Mouse (Mus musculus) gastrocnemius, adult 8-10 months (tissue): ENCODE measurements at regions not wholly inside any gene's neighbourhood (a gene's known extent, or its start where the extent isn't known, plus 50 kb on each side); places are given as distances from the start of the nearest gene placed in this dataset.

Source experiments
- DNase-seq, 2 experiments: peaks; one replicate each; pipeline ENCODE4 v3.0.0; 2022; ENCODE audit warnings: low spot score in 2 of 2

DNA sequence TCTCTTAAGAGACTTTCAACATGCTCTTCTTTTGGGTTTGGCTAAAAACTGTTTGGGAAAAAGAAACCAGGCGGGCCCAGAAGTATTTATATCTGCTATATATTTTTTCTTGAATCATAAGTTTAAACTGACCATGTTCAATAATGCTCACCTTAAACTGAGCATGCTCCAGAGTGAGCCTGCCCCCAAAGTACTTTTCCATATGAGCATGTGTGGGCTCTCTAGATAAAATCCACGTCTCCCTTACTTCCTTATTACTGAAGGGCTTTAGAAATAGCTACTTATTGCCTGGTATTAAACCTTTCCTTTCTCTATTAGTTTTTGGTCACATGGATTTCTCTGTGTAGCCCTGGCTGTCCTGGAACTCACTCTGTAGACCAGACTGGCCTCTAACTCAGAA lies 126.0 kb upstream of the Irf2bp2 start:
- no peak for DNase-seq

DNA sequence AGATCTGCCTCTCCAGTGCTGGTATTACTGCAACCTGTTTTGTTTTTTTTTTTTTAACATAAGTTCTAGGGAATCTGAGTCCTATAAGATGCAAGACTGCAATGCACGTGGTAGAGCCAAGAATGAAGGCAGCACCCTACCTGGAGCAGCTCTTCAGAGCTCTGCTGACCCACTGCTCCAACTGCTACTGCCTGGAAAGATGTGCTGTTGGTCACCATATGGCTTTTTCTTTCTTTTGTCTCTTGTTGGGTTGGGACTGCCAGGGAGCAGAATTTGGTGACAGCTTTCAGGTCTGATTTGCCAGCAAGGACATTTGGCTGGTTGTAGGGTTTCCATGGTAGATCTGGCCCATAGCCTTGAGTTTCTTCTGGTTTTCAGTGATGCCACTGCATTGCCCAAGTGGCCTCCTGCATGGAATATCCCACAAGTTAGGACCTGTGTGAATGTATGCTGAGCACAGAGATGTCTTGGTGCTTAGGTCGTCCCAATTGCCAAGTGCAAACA lies 123.9 kb upstream of the Irf2bp2 start:
- DNase-seq: no peak

DNA sequence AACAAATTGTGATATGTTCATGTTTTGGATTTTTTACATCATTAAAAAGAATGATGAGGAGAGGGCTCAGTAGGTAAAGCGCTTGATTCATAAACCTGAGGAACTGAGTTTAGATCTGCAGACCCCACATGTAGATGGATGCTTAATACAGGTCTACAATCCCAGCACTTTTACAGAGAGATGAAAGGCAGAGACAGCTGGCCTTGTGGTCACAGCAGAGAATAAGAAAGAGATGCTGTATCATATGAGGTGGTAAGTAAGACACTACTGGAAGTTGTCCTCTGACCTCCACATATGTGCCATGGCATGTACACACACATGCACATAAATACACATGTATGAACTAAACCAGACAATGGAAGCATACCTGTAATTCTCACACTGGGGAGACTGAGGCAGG lies 121.9 kb upstream of the Irf2bp2 start:
- no peak for DNase-seq

DNA sequence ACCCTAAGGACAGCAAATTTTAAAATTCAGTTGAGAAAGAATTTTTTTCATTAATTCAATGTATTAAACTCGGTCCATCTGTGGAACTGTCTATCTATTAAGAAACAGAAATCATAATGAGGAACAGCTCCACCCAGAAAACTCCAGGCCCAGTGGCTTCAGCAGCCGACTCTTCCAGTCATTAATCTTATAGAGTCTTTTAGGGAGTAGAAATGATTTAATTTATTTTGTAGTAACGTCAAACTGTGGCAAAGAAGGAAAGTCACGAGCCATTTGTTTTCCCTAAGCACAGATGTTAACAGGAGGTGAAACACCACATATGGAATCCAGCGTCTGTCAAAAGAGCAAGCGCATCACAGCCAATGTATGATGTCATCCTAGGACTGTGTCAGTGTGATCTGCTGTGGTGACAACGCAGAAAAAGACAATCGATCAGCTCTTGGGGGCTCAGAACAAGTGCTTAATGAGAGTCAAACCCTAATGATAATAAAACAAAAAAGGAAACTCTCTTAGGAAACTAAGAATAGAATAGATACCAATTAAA lies 119.9 kb upstream of the Irf2bp2 start:
- no peak for DNase-seq

DNA sequence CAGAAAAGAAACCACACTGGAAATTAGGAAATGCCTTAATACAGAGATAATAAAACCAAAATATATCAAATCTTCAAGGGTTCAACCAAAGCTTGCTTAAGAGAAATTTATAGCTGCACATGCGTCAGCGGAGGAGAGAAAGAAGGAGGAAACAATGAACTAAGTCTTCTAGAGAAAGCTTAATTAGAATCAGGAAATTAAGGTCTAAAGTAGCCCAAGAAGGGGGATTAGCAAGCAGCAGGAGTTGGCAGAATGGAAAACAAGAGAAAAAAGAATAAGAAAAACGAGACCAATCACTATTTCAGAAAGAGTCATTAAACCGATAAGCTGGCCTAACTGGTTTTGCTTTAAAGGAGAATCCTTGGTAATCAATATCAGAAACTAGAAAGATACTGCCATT lies 119.4 kb upstream of the Irf2bp2 start:
- no peak for DNase-seq

DNA sequence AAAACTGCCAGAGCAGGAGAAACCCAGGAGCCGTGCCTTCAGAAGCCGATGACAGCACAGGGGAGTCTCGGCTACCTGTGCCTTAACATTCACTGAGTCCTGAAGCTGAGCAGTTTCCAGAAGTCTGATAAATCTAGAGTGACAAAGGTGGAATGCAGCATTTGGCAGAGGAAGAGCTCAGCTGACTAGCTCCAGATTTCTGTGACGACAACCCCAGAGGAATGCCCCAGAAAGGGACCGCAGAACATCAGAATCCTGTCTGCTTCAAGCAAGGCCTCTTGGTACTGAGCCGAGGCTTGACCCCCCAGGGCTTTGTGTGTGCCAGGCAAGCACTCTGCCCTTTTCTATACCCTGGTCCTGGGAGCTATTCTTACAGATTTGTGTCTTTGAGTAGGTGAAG lies 119.0 kb upstream of the Irf2bp2 start:
- DNase-seq: no peak

DNA sequence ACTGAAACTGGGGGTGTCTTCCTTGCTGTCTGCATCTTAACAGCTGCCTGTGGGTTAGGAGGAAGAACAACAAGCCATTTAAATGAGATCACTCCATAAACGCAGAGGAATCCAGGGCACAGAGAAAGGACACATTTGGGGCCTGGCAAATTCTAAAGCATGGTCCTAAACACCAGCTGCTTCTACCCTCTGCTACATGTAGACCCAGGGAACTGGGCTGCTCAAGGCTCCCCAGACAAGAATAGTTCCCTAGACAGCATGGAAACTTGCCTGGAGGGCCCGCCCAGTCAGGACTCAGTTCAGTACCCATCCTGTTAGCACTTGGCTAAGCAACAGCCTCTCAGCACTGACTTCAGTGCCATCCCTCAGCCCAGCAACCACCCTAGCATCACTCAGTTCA lies 115.2 kb upstream of the Irf2bp2 start:
- DNase-seq: no peak

DNA sequence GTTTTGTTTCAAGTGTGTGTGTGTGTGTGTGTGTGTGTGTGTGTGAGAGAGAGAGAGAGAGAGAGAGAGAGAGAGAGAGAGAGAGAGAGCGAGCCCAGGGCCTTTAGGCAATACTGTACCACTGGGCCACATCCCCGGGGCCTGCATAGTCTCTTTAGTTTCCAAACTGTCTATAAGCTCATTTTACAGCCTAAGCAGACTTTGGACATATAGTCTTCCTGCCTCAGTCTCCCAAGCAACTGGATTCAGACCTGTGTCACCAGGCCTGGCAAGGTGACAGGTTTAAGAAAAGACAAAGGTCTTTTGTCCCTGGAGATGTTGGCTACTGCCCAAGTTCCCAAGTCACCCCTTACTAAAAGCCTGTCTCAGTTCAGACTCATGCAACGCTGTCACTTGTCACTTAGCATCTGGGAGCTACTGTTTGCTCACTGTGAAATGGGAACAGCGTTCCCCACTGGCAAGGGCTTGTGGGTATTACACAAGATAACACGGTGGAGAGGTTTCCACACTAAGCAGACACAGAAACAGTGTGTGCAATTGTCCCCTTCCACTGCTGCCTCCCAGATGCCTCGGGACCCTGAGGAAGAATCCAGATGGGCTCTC lies 113.6 kb upstream of the Irf2bp2 start:
- DNase-seq: no peak

DNA sequence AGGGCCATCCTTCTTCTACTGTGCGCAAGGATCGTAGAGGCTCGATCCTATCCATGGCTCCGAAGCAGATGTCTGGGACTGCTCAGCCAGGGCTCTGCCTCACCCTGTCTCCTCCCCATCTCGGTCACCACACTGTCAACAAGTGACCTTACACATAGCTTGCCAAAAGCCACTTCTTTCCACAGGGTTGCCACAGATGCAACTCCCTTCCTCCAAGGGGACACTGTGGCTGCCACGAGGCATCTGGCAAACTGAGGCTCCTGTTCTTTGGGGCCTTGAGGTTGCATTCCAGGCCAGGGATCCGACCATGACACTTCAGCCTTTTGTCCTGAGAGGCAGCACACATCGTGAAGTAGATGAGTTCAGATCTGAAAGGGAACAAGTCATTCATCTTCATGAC lies 112.5 kb upstream of the Irf2bp2 start:
- DNase-seq: no peak

DNA sequence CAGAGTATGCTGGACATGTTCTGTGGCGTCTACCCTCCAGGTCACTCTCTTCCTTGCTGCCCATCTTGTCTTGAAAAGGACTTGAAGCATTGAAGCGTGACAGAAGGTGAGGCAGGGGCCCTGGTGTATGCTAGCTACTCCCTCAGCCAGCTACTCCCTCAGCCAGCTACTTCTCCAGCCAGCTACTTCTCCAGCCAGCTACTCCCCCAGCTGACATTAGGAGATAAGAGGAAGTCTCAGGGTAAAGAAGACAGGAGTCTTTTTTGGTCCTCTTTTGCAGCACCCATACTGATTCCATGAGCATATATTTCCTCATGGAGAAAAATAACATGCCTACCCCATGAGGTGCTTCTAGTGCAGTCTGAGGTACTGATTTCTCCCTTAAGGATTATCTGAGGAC lies 111.6 kb upstream of the Irf2bp2 start:
- no peak for DNase-seq

DNA sequence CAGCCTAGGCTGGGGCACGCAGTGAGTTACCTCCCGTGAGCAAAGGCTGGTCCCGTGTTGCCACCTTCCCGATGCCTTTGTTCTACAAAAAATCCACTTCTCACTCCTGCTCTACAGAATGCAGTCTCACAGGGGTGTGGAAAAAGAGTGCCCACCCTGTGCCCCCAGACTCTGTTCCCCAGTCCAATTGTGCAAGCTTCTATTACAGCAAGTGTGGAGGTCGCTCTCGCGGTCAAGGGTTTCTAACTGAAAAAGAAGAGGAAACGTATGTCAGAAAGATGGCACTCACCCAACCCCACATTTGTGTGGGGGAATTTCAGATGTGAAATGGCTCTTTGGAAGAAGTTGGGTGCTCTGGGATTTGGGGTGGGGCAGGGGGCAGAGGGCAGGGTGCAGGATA lies 110.9 kb upstream of the Irf2bp2 start:
- DNase-seq: no peak

DNA sequence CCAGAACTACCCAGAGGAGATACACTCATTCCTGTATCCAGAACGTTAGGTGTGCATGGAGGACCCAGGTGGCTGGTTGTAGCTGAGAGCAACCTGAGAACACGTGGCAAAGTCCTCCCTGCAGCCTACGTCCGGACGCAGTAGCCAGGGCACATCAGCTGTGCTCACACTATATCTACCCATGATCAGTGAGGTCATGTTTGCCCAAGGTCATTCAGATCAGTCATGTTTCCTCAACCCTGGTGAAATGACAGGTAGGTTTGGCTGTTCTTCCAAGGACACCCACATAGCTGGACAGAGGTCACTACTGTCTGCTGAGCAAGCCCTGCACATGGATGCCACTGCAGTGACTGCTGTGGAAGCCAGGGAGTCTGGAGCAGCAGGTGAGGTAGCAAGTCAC lies 109.8 kb upstream of the Irf2bp2 start:
- no peak for DNase-seq

DNA sequence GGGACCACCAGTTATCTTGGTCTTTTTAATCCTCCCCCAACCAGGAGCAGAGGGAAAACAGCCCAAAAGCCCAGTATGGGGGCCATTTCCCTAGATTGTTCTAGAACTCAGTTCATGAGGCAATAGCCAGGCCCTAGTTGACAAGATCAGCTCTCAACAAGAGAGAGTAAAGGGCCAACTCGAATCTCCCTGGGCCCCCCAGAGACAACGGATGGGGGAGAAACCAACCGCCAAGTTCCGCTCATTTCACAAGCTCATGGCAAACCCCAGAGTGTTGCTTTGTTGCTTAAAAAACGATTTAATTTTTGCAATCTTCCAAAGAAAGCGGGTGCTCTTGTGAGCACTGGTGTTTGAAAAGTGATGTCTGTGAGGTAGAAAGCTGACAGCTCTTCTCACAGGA lies 108.5 kb upstream of the Irf2bp2 start:
- DNase-seq: no peak

DNA sequence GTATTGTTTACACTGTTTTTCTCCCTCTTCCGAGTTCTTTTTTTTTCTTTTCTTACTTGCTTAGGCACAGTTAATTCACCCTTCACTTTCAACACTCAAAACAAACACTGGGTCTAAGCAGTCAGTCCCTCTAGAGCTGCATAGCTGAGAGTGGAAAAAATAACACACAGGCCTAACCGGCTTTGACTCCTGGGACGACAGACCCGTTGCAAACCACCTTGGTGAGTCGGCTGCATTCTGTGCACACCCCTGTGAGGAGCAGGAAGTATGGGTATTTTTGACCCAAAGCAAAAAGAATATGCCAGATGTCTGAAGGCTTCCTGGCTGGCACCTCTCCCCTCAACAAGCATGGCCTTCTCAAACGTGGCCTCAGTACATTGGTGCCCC lies 105.6 kb upstream of the Irf2bp2 start:
- DNase-seq: no peak

DNA sequence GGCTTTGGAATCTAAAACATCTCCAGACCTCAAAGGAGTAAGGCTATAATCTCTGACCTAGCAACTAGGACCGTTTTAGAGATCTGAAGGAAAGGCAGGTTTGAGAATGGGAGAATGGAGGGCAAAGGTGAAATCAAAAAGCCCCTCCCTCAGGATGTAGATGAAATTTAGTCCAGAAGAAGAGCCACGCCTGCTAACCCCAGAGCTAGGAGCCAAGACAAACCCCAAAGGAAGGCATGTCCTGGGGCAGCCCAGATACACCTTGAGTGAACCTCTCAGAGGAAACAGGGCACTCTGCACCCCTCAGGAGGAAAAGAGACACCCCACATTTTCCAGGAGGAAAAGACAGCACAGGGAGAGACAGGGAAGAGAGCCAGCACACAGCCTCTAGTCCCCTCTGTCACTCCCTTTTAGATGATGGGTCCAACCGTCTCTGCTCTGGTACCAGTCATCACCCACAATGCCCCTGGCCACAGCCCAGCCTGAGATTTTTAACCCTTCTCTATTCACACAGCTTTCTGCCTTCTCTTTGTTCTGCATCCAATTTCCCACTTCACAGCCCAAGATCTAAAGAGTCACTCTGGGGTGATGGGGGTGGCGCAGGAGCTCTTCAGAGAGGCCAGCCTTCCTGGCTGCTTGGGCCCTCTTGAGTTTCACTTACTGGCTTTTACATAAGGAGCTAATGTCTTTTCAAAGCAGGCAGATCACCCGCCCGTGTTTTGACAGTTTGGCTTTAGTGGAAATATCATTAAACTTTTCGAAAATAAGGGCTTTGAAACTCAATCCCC lies 105.0 kb upstream of the Irf2bp2 start:
- peak in 1 of 2 experiments; percentile 39 for DNase-seq

DNA sequence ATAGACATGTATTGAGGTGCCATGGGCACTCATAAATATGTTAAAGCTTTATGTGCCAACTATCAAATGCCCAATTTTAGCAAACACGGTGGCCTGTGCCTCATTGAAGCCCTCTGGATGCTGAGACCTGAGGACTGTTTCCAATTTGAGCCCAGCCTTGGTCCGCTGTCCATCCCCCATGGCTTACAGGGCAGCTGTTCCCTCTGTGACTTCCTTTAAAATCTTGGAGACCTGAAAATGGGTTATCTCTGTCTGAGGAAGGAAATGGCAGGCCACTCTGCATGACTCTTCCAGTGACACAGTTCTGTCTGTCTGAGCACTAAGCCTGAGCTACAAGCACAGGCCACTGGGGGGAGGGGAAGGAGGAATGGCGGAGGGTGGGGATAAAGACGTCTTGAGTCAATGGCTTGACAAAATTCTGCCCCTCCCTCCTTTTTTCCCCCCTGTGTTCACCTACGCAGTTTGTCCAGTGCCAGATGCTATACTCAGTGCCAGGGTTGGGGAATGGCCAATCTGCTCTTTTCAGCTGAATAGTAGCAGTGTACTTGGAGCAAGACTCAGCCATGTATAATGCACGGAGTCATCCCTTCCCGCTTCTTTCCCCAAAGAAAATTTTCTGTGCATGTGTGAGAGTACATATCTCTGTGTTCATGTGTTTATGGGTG lies 102.7 kb upstream of the Irf2bp2 start:
- no peak for DNase-seq

DNA sequence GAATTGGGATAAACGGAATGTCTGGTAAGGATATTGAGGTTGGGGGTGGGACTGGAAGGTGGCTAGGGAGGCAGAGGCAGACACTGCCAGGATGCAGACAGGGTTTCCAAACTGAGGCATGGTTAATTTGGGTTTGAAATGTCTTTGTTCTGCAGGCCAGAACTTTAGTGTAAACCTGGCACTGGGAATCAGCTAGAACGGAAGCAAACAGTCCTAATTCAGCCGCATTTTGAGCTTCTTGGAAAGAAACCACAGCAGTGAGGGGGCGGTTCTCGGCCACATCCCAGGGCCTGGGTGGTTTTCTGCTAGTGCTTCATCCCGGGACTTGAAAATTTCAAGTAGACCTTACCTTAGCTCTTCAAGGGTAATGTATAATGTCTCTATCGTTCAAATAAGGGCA lies 100.6 kb upstream of the Irf2bp2 start:
- peak in 1 of 2 experiments; percentile 34 for DNase-seq

DNA sequence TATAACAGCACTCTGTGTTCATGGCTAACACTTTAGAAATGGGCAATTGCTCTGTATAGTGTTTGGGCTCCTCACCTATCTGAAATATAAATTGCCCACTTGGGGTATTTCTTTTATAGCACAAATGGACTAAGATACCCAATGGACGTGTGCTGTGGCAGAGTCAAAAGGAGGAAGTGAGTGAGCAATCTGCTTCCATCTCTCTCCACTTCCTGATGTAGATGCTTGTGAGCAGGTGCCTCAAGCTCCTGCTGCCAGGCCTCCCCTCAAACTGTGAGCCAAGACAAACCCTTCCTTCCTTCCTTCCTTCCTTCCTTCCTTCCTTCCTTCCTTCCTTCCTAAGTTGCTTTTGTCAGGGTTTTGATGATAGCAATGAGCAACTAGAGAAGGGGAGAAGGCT lies 99.9 kb upstream of the Irf2bp2 start:
- DNase-seq: no peak

DNA sequence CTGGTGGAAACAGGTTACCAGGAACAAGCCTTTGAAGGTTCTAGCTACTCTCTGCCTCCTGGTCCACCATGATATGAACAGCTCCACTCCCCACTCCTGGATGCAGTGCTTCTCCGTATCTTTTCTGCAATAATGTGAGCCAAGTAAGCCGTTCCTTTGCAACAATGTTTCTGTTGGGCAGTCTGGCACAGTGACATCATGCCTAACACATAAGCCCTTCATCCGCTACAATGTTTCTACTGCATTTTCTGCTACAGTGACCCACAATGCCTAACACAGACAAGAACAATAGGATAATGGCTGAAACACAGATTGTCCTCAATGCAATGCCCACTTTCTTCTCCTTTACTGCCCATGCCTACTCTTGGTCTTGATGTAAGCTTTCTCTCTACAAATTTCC lies 98.9 kb upstream of the Irf2bp2 start:
- no peak for DNase-seq

DNA sequence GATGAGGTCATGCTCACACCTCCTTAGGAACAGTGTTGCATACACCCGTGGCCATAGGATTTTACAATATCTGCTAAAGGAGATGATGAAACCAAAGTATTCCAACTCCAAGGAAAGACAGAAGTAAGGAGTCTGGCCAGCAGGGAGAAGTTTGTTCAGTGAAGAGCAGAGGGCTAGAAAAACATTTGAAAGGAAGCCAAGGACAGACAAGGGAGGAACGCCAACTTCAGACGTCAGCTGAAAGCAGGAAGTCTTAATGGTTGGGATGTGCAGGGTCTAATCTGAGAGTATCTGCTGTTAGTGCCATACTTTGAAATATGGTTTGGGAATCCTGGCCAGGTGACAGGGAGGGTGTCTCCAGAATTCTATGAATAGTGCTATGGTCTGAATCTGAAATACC lies 98.5 kb upstream of the Irf2bp2 start:
- DNase-seq: peak; percentile 60 to 64

DNA sequence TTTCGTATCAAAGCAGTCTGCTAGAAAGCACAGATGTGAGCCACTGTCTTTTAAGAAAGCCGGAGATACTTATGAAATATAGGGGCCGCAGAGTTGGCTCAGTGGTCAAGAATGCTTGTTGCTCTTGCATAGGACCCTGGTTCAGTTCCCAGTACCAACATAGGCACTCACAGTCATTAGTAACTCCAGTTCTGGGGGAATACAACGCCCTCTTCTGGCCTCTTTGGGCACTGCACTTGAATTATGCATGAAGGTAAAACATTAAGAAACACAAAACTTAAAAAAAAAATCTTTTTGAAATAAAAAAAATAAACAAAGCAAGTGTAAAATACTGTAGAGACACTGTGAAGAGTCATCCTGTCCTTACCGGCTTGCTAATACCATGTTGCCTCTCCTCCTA lies 94.7 kb upstream of the Irf2bp2 start:
- DNase-seq: no peak

DNA sequence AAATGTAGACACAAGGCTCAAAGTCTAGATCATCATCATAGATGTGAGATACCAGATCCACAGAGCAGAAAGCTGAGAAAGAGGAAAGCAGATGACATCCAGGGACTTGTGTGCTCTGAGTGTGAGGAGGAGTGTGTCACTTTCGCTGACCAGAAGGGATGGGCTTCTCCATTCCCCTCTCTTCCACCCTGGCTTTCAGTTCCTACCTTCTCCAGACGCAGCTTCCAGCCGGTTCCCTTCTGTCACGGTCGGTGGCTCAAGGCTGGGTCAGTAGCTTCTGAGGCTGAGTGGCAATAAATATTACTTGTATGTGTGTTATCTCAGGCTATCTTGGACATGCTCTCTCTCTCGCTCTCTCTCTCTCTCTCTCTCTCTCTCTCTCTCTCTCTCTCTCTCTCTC lies 94.2 kb upstream of the Irf2bp2 start:
- no peak for DNase-seq
